ENCODE assay signal across 7 mouse cellular contexts in the genomic region with DNA sequence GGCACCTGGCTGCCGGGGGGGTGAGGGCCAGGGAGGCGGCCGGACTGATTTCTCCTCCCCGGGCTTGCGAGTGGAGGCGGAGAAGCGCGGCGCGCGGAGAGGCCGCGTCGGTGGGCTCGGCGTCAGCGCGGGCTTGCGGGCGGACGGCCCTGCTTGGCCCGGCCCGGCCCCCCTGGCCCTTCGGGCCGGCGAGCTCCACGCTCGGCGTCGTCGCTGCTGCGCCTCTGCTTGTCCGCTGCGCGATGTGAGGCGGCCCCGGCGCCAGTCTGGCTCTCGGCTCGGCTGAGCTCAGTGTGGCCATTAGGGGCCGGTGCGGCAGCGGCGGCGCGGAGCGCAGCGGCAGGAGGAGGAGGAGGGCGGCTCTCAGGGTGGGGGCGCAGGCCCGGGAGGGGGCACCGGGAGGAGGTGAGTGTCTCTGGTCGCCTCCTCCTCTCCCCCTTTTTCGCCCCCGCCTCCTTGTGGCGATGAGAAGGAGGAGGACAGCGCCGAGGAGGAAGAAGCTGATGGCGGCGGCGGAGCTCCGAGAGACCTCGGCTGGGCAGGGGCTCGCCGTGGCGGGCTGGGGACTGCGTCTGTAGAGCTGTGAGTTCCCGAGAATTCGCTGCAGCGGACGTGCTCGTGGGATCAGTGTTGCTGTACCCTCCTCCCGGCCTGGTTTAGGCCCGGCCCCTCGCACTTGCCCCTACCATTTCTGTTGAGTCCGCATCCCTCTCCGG. TPM values are rescaled to one million over a fixed set of nuclear protein-coding genes. Genes with fewer than 3 reads are reported as not detected.
DNase-seq lines count a peak whose midpoint lies in the region; ATAC-seq and TF ChIP-seq lines count a peak whose summit lies in the region.

No protein-coding gene starts in this region.

- H3K9ac ChIP-seq in embryonic facial prominence, embryonic 11.5 days (replicated peaks; ENCODE audit: low read length), result peak overlapping the region; percentile 99
- peak overlapping the region; percentile 100 for H3K9ac ChIP-seq in limb, embryonic 12.5 days (replicated peaks)
- H3K9ac ChIP-seq in midbrain, embryonic 14.5 days (replicated peaks; ENCODE audit: low read length), result peak overlapping the region; percentile 100

- peak; percentile 87 for DNase-seq in adrenal gland, postnatal 25 days
- peak; percentile 82 for DNase-seq in embryonic facial prominence, embryonic 11.5 days (ENCODE audit: low spot score)
- peak; percentile 87 to 92 for DNase-seq in heart, adult 18-20 months
- peak; percentile 90 for DNase-seq in kidney, adult 2 months
- peak; percentile 88 for DNase-seq in midbrain, embryonic 14.5 days
- peak; percentile 87 to 89 for DNase-seq in spleen, adult 18-20 months

- no peaks in the 10 kb centered on the region for H3K27me3 ChIP-seq in embryonic facial prominence, embryonic 11.5 days (ENCODE audit: control insufficient read depth, insufficient read depth, low read length)
- no peaks in the 10 kb centered on the region for H3K27me3 ChIP-seq in kidney, adult 2 months (replicated peaks; ENCODE audit: control insufficient read depth, insufficient read depth, low read length)
- H3K27me3 ChIP-seq in limb, embryonic 12.5 days, result no peaks in the 10 kb centered on the region
- H3K27me3 ChIP-seq in midbrain, embryonic 14.5 days (ENCODE audit: control insufficient read depth, insufficient read depth, low read length), result no peaks in the 10 kb centered on the region

- H3K4me3 ChIP-seq in embryonic facial prominence, embryonic 11.5 days (ENCODE audit: low read depth, low read length), result peak overlapping the region; percentile 99
- peak overlapping the region; percentile 78 for H3K4me3 ChIP-seq in kidney, adult 2 months (ENCODE audit: insufficient read depth, low read depth, low read length)
- H3K4me3 ChIP-seq in limb, embryonic 12.5 days (replicated peaks), result peak overlapping the region; percentile 97
- H3K4me3 ChIP-seq in midbrain, embryonic 14.5 days (replicated peaks; ENCODE audit: low read depth, low read length), result peak overlapping the region; percentile 98

- no peak for TF ChIP-seq CTCF in kidney, adult 2 months (conservative IDR thresholded peaks at IDR 0.05; ENCODE audit: insufficient read depth, insufficient read length, low read depth, low read length)

- H3K27ac ChIP-seq in embryonic facial prominence, embryonic 11.5 days (replicated peaks; ENCODE audit: low read depth, low read length), result peak overlapping the region; percentile 100
- H3K27ac ChIP-seq in kidney, adult 2 months (ENCODE audit: insufficient read depth, low read depth, low read length), result peak overlapping the region; percentile 100
- H3K27ac ChIP-seq in limb, embryonic 12.5 days, result peak overlapping the region; percentile 100
- peak overlapping the region; percentile 100 for H3K27ac ChIP-seq in midbrain, embryonic 14.5 days (replicated peaks; ENCODE audit: low read depth, low read length)

- ATAC-seq in embryonic facial prominence, embryonic 11.5 days (replicated peaks; ENCODE audit: insufficient number of reproducible peaks, low FRiP score, low TSS enrichment, low read depth), result peak; percentile 69
- ATAC-seq in limb, embryonic 12.5 days (ENCODE audit: insufficient number of reproducible peaks, insufficient read depth, low FRiP score, low TSS enrichment, low read depth), result peak; percentile 53
- peak; percentile 71 for ATAC-seq in midbrain, embryonic 14.5 days (ENCODE audit: low FRiP score, low TSS enrichment)

- no peaks in the 10 kb centered on the region for H3K9me3 ChIP-seq in embryonic facial prominence, embryonic 11.5 days (replicated peaks; ENCODE audit: control insufficient read depth, low read length)
- H3K9me3 ChIP-seq in limb, embryonic 12.5 days, result no peaks in the 10 kb centered on the region
- H3K9me3 ChIP-seq in midbrain, embryonic 14.5 days (ENCODE audit: control insufficient read depth, low read length), result no peaks in the 10 kb centered on the region

- TF ChIP-seq POLR2A in kidney, adult 2 months (IDR thresholded peaks at IDR 0.05; ENCODE audit: low read depth, low read length), result peak; percentile 32

- no peaks in the 10 kb centered on the region for H3K36me3 ChIP-seq in embryonic facial prominence, embryonic 11.5 days (replicated peaks; ENCODE audit: control insufficient read depth, insufficient read depth, low read depth, low read length)
- no peaks in the 10 kb centered on the region for H3K36me3 ChIP-seq in kidney, adult 2 months (ENCODE audit: control insufficient read depth, insufficient read depth, low read length)
- H3K36me3 ChIP-seq in limb, embryonic 12.5 days, result peaks cover 17% of the 10 kb centered on the region
- peaks cover 9% of the 10 kb centered on the region; the same call in 1 of the 2 replicates for H3K36me3 ChIP-seq in midbrain, embryonic 14.5 days (ENCODE audit: control insufficient read depth, insufficient read depth, low read length)

- H3K4me2 ChIP-seq in embryonic facial prominence, embryonic 11.5 days (ENCODE audit: low read depth, low read length), result peak overlapping the region; percentile 43
- peak overlapping the region; percentile 88 for H3K4me2 ChIP-seq in limb, embryonic 12.5 days
- H3K4me2 ChIP-seq in midbrain, embryonic 14.5 days (ENCODE audit: low read length), result peak overlapping the region; percentile 97

- no peaks in the 10 kb centered on the region; the same call in 1 of the 2 replicates for H3K4me1 ChIP-seq in embryonic facial prominence, embryonic 11.5 days (ENCODE audit: control insufficient read depth, insufficient read depth, low read length)
- H3K4me1 ChIP-seq in kidney, adult 2 months (ENCODE audit: control insufficient read depth, insufficient read depth, low read length), result peaks cover 5% of the 10 kb centered on the region; the same call in 1 of the 2 replicates
- peaks cover 20% of the 10 kb centered on the region for H3K4me1 ChIP-seq in limb, embryonic 12.5 days (replicated peaks)
- H3K4me1 ChIP-seq in midbrain, embryonic 14.5 days (ENCODE audit: control insufficient read depth, insufficient read depth, low read length), result peaks cover 36% of the 10 kb centered on the region

- WGBS in embryonic facial prominence, embryonic 11.5 days, result 0% methylated on average over 47 of the region's 77 CpGs
- under 1% methylated on average over 75 of the region's 77 CpGs for WGBS in kidney, adult 2 months
- under 1% methylated on average over 54 of the region's 77 CpGs for WGBS in limb, embryonic 12.5 days
- WGBS in midbrain, embryonic 14.5 days, result under 1% methylated on average over 75 of the region's 77 CpGs

RNA-seq across cellular contexts. Expression of a gene that starts 0.8 kb away (rescaled TPM):
- 79.0 and 89.2 TPM in 2 replicates for total RNA-seq in adrenal gland, postnatal 25 days (2021)
- polyA plus RNA-seq in embryonic facial prominence, embryonic 11.5 days (2014; fragmentation: Nextera tagmentation; extraction: Ambion mirVana), result 24.5 and 25.0 TPM in 2 replicates
- 10 to 100 TPM; 40.7 to 42.1 TPM for total RNA-seq in heart, adult 18-20 months (2021)
- 20.3 and 24.4 TPM in 2 replicates for polyA plus RNA-seq in kidney, adult 2 months (2012; rRNA removed)
- polyA plus RNA-seq in limb, embryonic 12.5 days (2016; fragmentation: Nextera tagmentation; extraction: Ambion mirVana), result 16.0 and 22.9 TPM in 2 replicates
- 22.3 and 28.5 TPM in 2 replicates for polyA plus RNA-seq in midbrain, embryonic 14.5 days (2014; fragmentation: Nextera tagmentation; extraction: Ambion mirVana)

Comparison
In these comparisons a context has a peak if more than half of its experiments do, and no peak if none do; other contexts are left out.
1. Peak in every context shown above with its lines: DNase-seq, ATAC-seq, H3K4me3 ChIP-seq and H3K27ac ChIP-seq.
2. H3K4me2 ChIP-seq: peak in every context shown above with its lines; median percentile 97 in midbrain, embryonic 14.5 days; 88 in limb, embryonic 12.5 days; 43 in embryonic facial prominence, embryonic 11.5 days.